Mouse (Mus musculus) liver, adult (tissue): Measurements from ENCODE around the gene Pphln1.

Source experiments
- GATA4 ChIP-seq: IDR thresholded peaks from 2 replicates; pipeline ENCODE4 v1.6.1; 2014; ENCODE audit warnings: mild to moderate bottlenecking, low read length; ENCODE audit not compliant: insufficient replicate concordance

Pphln1 gene

DNA sequence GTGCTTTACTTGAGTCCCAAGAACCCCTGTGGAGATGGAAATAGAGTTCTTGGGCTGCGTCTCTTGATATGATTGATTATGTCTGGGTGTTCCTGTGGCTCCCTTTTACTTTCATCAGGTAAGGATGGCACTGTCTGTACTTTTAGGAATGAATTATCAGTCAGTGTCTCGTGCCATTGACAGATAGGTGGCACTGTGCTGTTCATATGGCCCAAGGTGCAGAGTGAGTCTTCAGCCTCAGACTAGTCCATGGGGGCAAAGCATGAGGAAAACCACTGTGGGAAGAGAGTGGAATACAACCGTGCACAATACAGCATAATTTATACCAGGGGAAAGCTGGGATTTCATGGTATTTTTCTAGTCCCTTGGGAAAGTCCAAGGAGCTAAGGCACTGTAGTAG, 80.5 kb downstream of the Pphln1 start:
- no peak for TF ChIP-seq GATA4

DNA sequence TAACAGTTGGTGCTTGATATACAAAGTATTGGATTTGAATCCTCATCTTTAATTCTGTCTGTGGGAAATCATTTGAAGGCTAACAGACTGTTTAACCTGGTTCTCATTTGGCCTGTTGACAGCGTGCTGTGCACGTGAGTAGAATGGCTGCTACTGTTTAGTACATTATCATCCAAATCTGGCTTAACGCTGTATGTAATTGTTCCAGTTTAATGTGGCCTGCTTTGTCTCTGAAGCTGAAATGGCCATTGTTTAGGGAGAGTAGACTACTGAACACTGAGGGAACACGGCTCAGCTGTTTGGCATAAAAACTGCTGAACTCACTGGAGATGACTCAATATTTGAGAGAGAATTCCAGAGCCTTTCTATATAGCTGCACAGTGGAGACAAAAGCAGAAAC, 81.3 kb downstream of the Pphln1 start:
- no peak for TF ChIP-seq GATA4

DNA sequence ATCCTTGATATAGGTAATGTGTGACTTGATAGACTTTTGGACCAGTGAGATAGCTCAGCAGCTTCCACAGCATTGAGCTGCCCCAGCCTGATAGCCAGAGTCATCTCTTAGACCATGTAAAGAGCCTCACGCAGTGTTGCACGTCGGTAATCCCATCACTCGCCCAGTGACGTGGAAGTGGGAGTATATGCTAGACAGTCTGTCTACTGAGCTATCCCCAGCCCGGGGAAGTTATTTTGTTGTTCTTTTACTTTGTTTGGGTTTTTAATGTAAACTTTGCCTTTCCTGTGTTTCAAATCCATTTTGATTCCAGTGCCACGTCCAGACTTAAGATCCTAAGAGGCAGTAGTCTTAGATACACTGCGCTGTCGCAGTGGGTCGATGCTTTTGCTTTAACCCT, 83.0 kb downstream of the Pphln1 start:
- no peak for TF ChIP-seq GATA4

DNA sequence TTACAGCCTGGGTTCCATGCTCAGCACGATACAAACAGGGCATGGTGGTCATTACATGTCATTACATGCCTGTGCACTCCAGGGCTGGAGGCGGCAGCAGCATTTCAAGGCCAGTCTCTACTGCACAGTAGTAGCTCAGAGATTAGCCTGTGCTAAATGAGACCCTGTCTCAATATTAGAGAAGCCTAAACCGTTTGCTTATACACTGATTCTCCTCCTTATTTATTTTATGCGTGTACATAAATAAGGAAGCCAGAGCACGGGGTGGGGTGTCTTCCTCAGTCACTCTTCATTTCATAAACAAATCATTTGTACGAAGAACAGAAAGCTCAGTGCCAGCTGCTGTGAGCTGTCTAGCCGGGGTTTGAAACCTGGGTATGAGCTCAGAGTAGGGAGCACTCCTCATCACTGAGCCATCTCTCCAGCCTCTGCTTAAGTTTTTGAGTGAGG, 86.1 kb downstream of the Pphln1 start:
- no peak for TF ChIP-seq GATA4

DNA sequence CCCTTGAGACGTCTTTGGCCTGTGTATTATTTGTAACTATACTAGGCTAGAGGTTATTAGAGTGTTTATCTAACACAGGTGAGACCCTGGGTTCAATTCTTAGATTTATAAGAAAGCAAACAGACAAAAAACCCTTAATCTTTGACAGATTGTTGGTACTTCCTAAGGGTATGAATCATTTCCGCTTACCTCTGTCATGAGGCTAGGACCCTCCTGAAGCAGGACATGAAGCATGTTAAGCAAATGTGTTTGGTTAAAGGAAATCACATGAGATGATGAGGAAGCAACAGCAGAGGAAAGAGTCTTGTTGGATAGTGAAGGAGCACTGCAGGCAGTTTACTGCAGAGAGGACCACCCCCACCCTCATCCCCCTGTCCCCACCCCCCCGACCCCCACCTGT, 87.1 kb downstream of the Pphln1 start:
- TF ChIP-seq GATA4, result no peak

DNA sequence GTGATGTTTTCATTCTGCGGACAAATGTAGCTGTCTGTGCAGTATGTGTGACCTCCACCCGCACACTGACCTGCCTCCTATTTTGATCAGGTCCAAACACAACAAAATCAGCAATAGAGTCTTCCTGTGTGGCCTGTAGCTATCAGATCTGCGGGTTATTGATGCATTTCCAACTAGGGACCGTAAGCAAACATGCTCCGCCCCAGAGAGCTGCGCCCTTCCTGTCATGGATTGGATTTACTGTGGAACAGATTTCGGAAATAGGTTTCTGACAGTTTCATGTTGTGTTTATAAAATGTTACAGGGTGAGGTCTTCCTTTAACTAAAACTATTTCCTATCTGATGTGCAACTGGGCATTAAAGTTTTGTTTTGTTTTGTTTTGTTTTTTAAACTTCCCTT, 87.9 kb downstream of the Pphln1 start:
- no peak for TF ChIP-seq GATA4

DNA sequence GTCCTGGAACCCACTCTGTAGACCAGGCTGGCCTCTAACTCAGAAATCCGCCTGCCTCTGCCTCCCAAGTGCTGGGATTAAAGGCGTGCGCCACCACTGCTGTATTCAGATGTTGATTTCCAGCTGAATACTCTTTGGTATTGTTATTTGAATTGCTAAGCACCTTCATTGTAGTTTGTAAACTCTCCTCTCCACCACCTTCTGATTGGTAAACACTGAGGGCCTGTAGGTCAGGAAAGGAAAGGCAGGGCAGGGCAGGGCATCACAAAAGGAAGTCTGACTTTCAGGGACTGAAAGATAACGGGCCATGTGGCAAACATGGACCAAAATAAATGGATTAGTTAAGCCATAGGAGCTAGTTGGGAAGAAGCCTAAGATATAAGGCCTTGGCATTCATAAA, 91.4 kb downstream of the Pphln1 start:
- TF ChIP-seq GATA4, result peak; percentile 36; the same call in 1 of the 2 replicates

DNA sequence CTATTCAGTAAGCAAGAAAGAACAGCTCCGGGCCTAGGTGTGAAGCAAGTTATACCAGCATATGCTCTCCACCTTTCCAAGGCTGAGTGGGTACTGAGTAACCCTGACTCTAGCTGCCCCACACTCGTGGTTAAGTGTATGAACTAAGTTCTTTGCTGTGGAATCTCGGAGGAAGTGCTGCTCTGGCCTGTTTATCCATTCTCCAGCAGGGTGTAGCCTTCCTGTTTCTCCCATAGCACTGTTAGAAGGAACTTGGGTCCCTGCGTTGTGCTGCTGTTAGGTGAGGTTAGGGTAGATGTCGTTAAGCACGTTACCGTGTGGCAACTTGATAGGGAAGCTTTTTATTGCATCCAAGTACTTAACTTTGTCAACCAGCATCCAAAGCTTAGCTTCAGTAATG, 96.5 kb downstream of the Pphln1 start:
- TF ChIP-seq GATA4, result no peak

DNA sequence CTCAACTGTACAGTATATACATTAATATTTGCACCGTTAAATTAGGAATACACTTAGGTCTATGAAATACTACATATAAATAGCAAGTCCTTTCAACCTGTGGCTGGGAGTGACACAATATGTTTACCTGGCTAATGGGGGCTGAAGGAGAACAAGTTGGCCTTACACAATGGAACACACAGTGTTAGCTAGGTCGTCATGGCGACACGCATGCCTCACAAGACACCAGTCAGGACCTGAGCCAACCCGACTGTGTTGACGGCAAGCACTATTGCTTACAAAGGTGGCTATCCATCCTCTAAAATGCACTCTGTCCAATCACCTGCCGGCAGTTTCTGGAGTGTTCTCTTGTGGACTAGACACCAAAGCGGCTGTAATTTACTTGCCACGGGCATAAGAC, 101.7 kb downstream of the Pphln1 start:
- no peak for TF ChIP-seq GATA4

DNA sequence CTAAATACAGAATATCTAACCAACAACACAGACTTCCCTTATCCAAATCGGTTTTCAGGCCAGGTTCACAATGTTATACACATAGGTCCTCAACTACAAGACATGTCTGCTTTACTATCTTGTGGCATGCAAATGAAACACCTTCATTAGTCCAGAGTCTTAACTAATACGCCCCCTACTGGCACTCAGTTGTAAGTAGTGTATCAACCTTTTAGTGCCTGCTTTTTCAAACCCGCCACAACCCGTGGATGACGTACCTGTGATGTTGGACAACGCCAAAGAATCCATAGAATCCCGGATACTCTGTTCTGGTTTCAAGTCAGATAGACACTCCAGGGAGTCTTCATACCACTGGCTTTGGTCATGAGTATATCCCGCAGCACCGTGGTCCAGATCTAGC, 104.6 kb downstream of the Pphln1 start:
- TF ChIP-seq GATA4, result no peak

DNA sequence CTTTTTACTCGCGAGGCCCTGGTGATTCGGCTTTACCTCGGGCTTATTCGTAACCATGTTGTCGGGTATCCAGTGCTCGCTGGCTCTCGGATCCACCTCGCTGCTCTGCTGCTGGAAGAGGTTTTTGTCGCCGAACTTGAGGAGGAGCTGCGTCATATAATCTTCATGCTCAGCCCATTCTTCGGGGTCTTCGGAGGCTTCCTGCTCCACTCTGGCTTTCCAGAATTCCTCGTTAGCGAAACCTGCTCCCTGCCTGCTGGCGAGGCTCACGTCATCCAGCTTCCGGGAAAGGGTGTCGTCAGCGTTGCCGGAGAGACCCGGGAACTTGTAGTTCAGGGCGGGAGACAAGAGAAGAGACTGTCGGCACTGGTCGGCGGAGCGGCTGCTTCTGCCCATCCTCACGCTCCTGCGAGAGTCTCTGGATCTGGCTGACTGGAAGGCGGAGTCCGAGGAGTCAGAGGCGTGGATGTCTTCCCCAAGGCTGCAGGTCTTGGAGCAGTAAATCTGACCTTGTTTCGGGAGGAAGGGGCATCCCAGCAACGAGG, 105.1 kb downstream of the Pphln1 start:
- no peak for TF ChIP-seq GATA4

DNA sequence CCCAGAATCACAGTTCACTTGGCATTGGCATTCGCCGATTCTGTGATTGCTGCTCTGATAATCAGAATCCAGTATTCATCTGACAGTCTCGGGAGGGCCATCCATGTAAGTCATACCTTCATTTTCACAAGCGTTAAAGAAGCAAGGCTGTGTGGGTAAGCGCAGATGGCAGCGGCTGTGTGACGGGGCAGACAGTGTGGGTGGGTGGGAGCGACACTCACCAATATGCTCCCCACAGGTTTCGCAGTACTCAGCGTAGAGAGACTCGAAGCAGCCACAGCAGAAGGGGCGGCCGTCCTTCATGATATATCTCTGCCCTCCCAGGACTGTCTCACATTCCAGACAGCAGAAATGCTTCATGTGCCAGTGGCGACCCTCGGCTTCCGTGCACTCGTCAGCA, 106.7 kb downstream of the Pphln1 start:
- no peak for TF ChIP-seq GATA4

DNA sequence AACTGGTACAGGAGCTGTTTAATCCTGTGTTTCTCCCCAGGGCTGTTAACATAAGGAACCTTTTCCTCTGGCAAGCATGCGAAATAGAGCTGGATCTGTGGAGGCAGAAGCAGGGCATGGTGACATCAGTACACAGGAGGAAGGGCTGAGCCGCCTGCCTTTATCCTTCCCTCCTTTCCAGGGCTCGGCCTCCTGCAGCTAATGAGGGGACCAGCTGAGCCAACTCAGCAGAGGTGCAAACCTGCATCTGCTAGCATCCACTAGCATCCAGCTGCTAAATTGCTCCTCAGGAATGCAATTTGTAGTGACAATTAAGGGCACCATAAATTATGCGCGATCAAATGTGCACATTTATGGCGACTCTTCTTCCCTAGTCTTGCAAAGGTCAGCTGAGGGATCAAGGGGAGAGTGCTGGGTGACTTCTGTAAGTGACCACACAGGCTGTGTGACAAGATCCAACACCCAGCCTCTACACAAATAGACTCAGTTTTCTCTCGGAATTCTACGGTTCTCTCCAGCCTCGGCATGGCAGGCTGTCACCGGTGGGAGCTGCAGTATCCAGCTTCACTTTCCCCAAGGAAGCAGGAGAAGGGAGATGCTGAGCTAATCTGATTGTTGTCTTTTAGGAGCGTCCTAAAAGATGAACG, 112.7 kb downstream of the Pphln1 start:
- no peak for TF ChIP-seq GATA4

DNA sequence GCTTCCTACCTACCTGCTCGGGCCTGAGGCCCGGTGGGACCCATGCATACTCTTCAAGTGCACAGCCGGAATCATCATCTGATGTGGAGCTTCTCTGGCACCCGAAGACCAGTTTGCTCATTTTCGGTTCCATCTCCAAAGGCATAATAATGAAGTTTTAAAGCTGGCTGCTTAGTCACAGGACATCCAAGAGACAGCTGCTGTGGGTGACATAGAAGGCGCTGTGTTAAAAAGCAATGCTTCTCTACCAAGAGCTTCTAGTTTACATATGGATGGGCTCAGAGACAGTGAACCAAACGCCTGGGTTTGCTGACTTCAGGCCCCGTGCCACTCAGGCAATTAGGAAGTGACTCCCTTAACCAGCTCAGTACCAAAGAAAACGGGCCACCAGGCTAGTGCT, 114.3 kb downstream of the Pphln1 start:
- no peak for TF ChIP-seq GATA4

DNA sequence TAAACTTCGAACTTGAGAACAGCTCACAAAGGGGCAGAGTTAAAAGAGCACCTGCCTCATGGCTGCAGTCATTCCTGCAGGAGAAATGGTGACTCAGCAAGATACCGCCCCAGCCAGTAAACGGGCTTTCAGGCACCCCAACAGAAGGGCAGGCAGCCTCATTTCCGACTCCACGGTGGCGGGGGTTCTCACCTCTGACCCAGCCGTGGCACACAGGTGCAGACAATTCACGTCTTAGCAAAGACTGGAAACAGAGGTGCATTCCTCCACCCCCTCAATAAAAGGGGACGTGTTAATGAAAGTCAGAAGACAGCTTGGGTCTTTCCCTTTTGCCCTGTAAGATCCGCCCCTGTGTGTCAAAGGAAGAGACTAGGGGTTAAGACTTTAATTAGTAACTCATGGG, 115.8 kb downstream of the Pphln1 start:
- TF ChIP-seq GATA4, result no peak

DNA sequence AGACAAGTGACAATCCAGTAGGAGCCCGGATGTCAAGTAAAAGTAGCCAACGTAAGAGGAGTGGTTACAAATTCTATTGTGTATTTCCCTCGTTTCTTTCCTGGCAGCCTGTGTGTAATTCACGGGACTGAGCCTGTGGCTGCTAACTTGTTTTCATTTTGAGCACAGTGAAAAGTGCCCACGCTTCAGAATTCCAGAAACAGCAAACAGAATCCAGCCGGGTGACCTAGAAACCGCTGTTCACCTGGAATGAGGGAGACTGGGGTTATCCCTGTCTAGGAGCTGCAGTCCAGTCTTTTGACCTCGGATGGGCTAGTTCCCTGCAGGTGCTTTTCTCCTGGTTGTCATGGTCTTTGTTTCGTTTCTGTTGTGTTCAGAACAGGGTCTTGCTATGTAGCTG, 117.2 kb downstream of the Pphln1 start:
- TF ChIP-seq GATA4, result no peak

DNA sequence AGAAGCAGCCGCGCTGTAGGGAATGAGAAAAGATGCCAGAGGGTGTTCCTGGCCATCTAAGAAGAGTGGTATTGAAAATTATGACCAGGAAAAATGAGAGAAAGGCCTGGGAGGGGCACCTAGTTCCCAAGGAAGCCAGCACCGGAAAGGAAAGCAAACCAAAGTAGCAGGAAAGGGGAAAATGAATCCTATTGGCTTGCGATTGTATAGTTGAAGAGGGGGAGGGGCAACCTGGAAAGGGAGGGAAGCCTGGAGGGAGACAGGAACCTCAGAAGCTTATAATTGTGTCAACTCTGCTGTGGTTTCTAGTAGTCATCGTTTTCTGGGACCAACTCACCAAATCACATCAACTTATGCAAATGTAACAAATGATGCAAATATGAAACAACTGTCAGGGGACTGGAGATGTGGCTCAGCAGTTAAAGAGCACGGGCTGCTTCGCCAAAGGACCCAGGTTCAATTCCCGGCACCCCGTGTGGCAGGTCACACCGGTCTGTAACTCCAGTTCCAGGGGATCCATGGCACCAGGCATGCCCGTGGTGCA, 118.9 kb downstream of the Pphln1 start:
- no peak for TF ChIP-seq GATA4
